Mouse (Mus musculus): ENCODE data around the gene Tmem9b.

Tmem9b gene

GRCm38 (mm10) chr7:109752008-109752925 is at the start of gene Tmem9b:
Tmem9b (minus strand) TSS chr7:109752875.
- DNase-seq (ENCODE audit: low spot score), result peak; percentile 84

- no peak for DNase-seq (ENCODE audit: low spot score)
Observed at GRCm38 (mm10) chr7:109800626-109801025, 48.0 kb upstream of the Tmem9b start.

DNA sequence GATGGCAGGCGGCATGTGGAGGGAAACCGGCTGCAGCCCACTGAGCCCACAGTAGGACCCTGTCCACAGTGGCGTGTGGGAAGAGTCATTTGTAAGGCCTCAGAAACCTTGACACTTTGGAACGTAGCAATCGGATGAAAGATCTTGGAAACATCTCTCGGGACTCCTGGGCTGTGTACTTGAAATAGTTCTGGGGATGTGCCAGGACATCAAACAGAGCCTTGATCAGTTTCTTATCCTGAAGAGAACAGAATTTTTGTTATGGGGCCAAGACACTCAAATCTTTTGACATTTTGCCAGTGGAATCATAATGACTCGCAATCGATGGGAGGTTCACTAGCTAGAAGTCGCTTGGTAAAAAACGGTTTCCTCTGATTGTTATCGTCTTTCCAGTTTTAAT is 46.5 kb upstream of the Tmem9b start:
- DNase-seq (ENCODE audit: low spot score), result no peak

DNA sequence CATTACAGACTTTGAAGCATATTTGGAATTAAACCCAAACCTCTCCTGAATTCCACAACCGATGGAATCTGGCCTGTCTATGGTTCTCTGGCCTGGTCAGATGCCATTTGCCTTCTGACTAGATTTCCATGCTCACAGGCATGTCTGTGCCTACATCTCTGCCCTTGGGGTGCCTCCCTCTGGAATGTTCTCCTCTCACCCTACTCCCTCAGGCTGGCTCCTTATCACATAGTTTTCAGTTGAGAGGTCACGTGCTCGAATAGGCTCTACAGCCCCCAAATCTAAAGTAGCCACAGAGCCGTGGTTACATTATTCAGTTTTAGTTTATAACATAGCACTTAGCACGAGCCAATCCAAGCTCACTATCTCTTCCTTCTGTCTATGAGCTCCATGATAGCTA is 42.9 kb upstream of the Tmem9b start:
- no peak for DNase-seq (ENCODE audit: low spot score)

- no peak for DNase-seq (ENCODE audit: low spot score)
Observed at GRCm38 (mm10) chr7:109794556-109794955, 41.9 kb upstream of the Tmem9b start.

- peak; percentile 82 for DNase-seq (ENCODE audit: low spot score)
Observed at GRCm38 (mm10) chr7:109792759-109793158, 40.1 kb upstream of the Tmem9b start.

- DNase-seq (ENCODE audit: low spot score), result no peak
Observed at GRCm38 (mm10) chr7:109790818-109791217, 38.1 kb upstream of the Tmem9b start.

GRCm38 (mm10) chr7:109787860-109788259 is 35.2 kb upstream of the Tmem9b start:
- DNase-seq (ENCODE audit: low spot score), result no peak

- no peak for DNase-seq (ENCODE audit: low spot score)
Observed at GRCm38 (mm10) chr7:109783281-109783680, 30.6 kb upstream of the Tmem9b start.

GRCm38 (mm10) chr7:109781470-109782203 is 29.0 kb upstream of the Tmem9b start, which contains the start of gene Nrip3:
Nrip3 (minus strand) TSS chr7:109782025.
- DNase-seq (ENCODE audit: low spot score), result peak; percentile 83

GRCm38 (mm10) chr7:109781087-109781469 is 28.4 kb upstream of the Tmem9b start:
- no peak for DNase-seq (ENCODE audit: low spot score)

GRCm38 (mm10) chr7:109772251-109772650 is 19.6 kb upstream of the Tmem9b start:
- DNase-seq (ENCODE audit: low spot score), result no peak

DNA sequence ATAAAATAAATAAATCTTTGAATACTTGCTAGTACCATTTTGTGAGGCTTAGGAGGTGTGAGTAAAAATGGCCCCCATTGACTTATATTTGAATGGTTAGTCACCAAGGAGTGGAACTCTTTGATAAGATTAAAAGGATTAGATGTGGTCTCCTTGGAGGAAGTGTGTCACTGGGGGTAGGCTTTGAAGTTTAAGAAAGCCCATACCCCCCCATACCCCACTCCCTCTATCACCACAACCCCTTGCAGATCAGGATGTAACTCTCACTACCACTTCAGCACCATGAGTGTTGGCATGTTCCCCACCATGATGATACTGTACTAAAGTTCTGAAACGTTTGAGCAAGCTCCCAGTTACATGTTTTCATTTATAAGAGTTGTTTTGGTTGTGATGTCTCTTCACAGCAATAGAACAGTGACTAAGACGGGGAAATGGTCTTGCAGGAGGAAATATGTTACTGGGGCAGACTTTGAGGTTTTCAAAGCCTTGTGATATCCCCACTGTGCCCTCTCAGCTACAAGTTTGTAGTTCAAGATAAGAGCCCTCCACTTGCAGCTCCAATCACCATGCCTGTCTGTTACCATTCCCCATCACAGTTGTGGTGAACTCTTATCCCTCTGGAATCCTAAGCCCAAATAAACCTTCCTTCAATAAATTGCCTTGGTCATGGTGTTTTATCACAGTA is 16.2 kb upstream of the Tmem9b start:
- DNase-seq (ENCODE audit: low spot score), result no peak

- DNase-seq (ENCODE audit: low spot score), result no peak
Observed at GRCm38 (mm10) chr7:109767575-109768350, 15.1 kb upstream of the Tmem9b start.

DNA sequence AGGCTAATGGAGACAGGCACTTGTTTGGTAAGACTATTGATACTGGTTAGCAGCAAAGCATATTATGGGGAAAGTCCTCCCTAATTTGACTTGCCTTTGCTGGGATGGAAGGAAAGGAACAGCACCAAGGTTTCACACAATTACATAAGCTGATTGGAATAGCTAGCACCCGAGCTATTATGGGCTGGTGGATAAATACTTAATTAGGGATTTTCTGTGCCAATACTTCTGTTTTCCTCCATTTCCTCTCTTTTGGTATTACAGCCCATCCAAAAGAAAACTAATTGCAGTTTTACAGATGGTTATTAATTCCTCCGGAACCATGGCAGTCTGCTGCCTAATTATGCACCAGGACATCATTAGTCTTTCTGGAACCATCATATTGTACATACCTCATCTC is 11.3 kb upstream of the Tmem9b start:
- no peak for DNase-seq (ENCODE audit: low spot score)

- no peak for DNase-seq (ENCODE audit: low spot score)
Observed at GRCm38 (mm10) chr7:109756291-109756690, 3.6 kb upstream of the Tmem9b start.

GRCm38 (mm10) chr7:109754034-109754433 is 1.4 kb upstream of the Tmem9b start:
- no peak for DNase-seq (ENCODE audit: low spot score)

DNA sequence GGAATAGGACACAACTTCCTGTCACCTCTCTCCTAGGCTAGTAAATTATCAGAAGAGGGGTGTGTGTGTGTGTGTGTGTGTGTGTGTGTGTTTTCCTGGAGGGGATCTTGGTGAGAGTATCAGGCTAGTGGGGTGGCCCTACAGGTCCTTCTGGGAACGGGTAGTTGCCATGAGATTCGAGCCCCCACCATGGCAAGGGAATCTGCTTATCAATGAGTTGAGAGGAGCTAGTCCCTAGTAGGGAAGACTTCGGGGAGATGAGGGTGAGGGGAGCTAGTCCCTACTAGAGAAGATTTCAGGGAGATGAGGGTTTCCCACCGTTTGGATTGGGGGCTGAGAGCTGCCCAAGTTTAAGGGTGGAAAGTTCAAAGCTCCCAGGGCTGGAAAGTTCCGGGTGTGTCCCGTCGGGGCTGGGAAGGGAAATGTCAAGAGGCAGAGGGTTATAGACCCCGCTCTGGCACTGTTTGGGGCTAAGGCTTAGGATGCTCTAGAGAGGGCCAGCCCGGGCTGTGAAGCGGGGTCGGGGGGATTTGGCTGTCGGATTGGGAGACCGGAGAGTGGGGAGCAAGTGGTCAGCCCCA is 1.2 kb downstream of the Tmem9b start:
- no peak for DNase-seq (ENCODE audit: low spot score)

DNA sequence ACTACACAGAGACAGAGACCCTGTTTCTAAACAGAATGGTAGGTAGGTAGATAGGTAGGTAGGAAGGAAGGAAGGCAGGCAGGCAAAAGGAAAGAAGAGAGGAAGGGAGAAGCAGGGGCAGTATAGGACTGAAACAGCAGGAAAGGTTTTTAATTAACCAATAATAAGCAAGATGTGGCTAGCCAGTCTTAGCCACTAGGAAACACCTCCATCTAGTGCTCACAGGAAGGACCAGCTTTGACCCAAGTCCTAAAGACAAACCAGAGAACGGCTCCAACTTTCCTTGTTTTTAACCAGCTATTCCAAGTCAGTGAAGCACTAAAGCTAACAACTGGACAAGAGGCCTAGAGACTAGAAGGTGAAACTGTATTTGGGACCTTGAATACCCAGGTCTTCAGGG is 4.9 kb downstream of the Tmem9b start:
- DNase-seq (ENCODE audit: low spot score), result no peak

DNA sequence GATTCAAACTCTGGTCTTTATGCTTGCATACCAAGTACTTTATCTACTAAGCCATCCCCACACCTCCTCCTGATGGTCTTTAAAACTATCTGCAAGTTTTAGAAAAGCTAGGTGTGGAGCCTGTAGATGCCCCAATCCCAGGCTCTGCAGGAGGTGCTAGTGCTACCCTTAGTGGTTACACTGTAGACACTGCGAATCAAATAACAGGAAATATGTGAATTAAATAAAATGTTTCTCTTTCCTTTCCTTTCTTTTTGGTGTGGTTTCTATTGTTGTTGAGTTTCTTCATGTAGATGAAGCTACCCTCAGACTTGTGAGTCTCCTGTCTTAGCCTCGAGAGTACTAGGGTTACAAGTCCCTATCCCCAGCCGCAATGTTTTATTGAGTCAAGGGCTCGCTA is 11.0 kb downstream of the Tmem9b start:
- DNase-seq (ENCODE audit: low spot score), result no peak

GRCm38 (mm10) chr7:109741060-109741459 is 11.6 kb downstream of the Tmem9b start:
- no peak for DNase-seq (ENCODE audit: low spot score)

Measured in embryo, embryonic 10 days (tissue).